Mouse (Mus musculus): ENCODE data around the gene Gm19668.
"Not testable (repeated sequence)": the region's sequence is repeated elsewhere in the genome, so short reads cannot be mapped to it uniquely, and the experiment has no call there.

Gm19668 gene

GRCm38 (mm10) chr10:77771225-77771624 is 27.7 kb downstream of the Gm19668 start, which contains the start of gene Gm3238:
Gm3238 (minus strand) TSS chr10:77771325.
- intact Hi-C loops (cut with DNase I), result not testable (repeated sequence)

DNA sequence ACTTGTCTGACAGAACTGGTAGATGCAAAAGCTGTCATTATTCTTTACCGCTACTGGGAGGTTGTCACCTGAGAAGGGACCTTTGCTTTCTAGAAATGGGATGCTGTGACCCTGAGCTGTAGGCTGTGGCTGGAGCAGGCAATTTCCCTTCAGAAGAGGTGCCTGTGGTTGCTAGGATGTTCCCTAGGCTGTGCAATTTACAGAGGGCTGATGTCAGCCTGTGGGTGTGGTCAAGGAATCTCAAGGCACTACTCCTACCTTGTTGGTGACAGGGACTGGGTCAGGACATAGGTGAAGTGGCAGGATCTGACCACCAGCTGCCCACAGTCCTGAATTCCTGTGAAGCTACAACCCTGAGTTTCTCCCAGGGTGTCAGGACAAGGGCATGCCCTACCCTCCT is 29.2 kb downstream of the Gm19668 start:
- intact Hi-C loops (cut with DNase I), result no loop called here

DNA sequence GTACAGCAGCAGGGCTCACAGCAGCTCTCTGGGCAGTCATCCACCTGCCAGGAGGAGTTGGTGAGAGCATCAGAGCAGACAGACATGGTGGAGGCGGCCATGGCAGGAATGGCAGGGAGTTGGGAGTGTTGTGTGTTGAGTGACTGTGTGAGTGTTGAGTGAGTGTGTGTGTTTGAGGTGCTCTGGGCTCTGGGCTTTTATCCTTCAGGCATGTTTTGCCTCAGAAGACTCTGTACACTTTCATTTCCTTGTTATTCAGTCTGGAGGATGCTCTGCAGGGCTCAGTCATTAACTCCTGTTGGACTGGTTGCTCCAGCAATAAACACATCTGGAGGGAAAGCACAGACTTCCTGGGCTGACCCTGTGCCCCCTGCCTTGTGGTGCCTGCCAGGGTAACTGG is 39.4 kb downstream of the Gm19668 start, which contains the start of gene Gm3233:
Gene Gm3233, minus strand, starts transcription at position 101 of the 400 bp plus-strand sequence.
- intact Hi-C loops (cut with DNase I), result not testable (repeated sequence)

- intact Hi-C loops (cut with DNase I), result no loop called here
Measured at GRCm38 (mm10) chr10:77753448-77753847, 45.5 kb downstream of the Gm19668 start.

GRCm38 (mm10) chr10:77752312-77752711 is 46.6 kb downstream of the Gm19668 start:
- intact Hi-C loops (cut with DNase I), result not testable (repeated sequence)

- intact Hi-C loops (cut with DNase I), result not testable (repeated sequence)
Measured at GRCm38 (mm10) chr10:77751254-77751653, 47.7 kb downstream of the Gm19668 start, which contains the start of gene Gm9736. Gm9736 (minus strand) TSS chr10:77751354.

GRCm38 (mm10) chr10:77750686-77751085 is 48.2 kb downstream of the Gm19668 start:
- intact Hi-C loops (cut with DNase I), result not testable (repeated sequence)

Measured in adrenal gland (tissue).